Mouse (Mus musculus) embryonic fibroblast, embryonic 13.5 days (primary cell): ENCODE measurements around the gene Igfbp6.

Experiments
- CTCF ChIP-seq: IDR thresholded peaks from 2 replicates; pipeline ENCODE4 v1.5.1; 2011; ENCODE audit warnings: mild to moderate bottlenecking, control low read depth, low read length, moderate library complexity, borderline replicate concordance; ENCODE audit not compliant: insufficient read depth
- POLR2A ChIP-seq: IDR thresholded peaks from 2 replicates; pipeline ENCODE4 v1.6.1; 2011; ENCODE audit warnings: low read depth, mild to moderate bottlenecking, control low read depth, low read length, moderate library complexity

- no peak for TF ChIP-seq POLR2A
- TF ChIP-seq CTCF = no peak
Measured at GRCm38 (mm10) chr15:102149561-102149960, 5.4 kb downstream of the Igfbp6 start.
